Mouse (Mus musculus) left cerebral cortex, adult 2 months (tissue): ENCODE results near the gene Dusp6. TPM values are rescaled to one million over a fixed set of nuclear protein-coding genes. Genes with fewer than 3 reads are reported as not detected.

ENCODE experiments used
- DNase-seq, 2 experiments: peaks; one replicate each; pipeline ENCODE4 v3.0.0; 2021 to 2022; ENCODE audit warnings: low spot score in 2 of 2, mixed read lengths in 1 of 2; ENCODE audit errors: extremely low spot score in 1 of 2
- H3K27ac ChIP-seq: fragments of 200-600 bp; 2 replicates; pipeline ENCODE4 v1.8.1; 2022
- H3K4me3 ChIP-seq: fragments of 200-600 bp; 2 replicates; pipeline ENCODE4 v1.8.1; 2022
- CTCF ChIP-seq: fragments of 200-600 bp; IDR thresholded peaks from 2 replicates; pipeline ENCODE4 v1.8.1; 2022; ENCODE audit warnings: antibody characterized with exemption, mild to moderate bottlenecking, moderate library complexity
- intact Hi-C: fragments of 180-260 bp; cut with DNase I; formaldehyde crosslinking; loops from one replicate; pipeline ENCODE4 v1.15.1; 2025
- total RNA-seq, 2 experiments: library from RNA; stranded (reverse); gene quantifications; 2 replicates each; pipeline ENCODE4 v1.2.3; 2021

Gene Dusp6
- total RNA-seq, 2 experiments from 2014 or later = 101 to 116 TPM

- TF ChIP-seq CTCF = no peak
- H3K4me3 ChIP-seq = no peak overlapping the region
- intact Hi-C loops = no loop called here
- DNase-seq = no peak
- no peak overlapping the region for H3K27ac ChIP-seq
Measured at GRCm38 (mm10) chr10:99234336-99234735, 28.7 kb upstream of the Dusp6 start.

- no peak for TF ChIP-seq CTCF
Measured at GRCm38 (mm10) chr10:99235081-99235480, 27.9 kb upstream of the Dusp6 start.

GRCm38 (mm10) chr10:99237205-99237832, 25.7 kb upstream of the Dusp6 start:
- H3K4me3 ChIP-seq = no peak overlapping the region
- no peak for TF ChIP-seq CTCF
- no peak for DNase-seq
- intact Hi-C loops = no loop called here
- no peak overlapping the region for H3K27ac ChIP-seq

More at GRCm38 (mm10) chr10:99235081-99235480, 27.9 kb upstream of the Dusp6 start:
- DNase-seq = no peak
- Histone ChIP-seq H3K4me3 (no peak overlapping the region), H3K27ac (no peak overlapping the region)
- intact Hi-C loops = no loop called here

GRCm38 (mm10) chr10:99238537-99238936, 24.5 kb upstream of the Dusp6 start:
- intact Hi-C loops = no loop called here
- TF ChIP-seq CTCF = no peak
- no peak overlapping the region for H3K4me3 ChIP-seq
- H3K27ac ChIP-seq = no peak overlapping the region
- no peak for DNase-seq

GRCm38 (mm10) chr10:99241284-99241828, 21.7 kb upstream of the Dusp6 start:
- TF ChIP-seq CTCF = no peak
- DNase-seq = no peak
- intact Hi-C loops = loop anchor here (5.0 kb wide), 1 partner anchor 74 kb away; no protein-coding TSS in a partner anchor
- H3K27ac ChIP-seq = no peak overlapping the region; the same call in 1 of the 2 replicates
- no peak overlapping the region for H3K4me3 ChIP-seq

- peak; percentile 51 to 61 for DNase-seq
- intact Hi-C loops = loop anchor here (1.0 to 5.0 kb wide), 3 partner anchors 19 to 154 kb away; no protein-coding TSS in a partner anchor
- peak overlapping the region; percentile 55 for H3K27ac ChIP-seq
- no peak overlapping the region for H3K4me3 ChIP-seq
- TF ChIP-seq CTCF = no peak
Measured at GRCm38 (mm10) chr10:99241829-99242711, 21.0 kb upstream of the Dusp6 start.

- no peak for TF ChIP-seq CTCF
- no peak for DNase-seq
- intact Hi-C loops = loop anchor here (1.0 to 5.0 kb wide), 3 partner anchors 19 to 154 kb away; no protein-coding TSS in a partner anchor
- Histone ChIP-seq H3K4me3 (no peak overlapping the region; the same call in 1 of the 2 replicates), H3K27ac (peak overlapping the region; percentile 55)
Measured at GRCm38 (mm10) chr10:99242721-99243120, 20.3 kb upstream of the Dusp6 start.

GRCm38 (mm10) chr10:99243907-99244489, 19.0 kb upstream of the Dusp6 start:
- Histone ChIP-seq H3K4me3 (no peak overlapping the region), H3K27ac (no peak overlapping the region)
- no peak for DNase-seq
- intact Hi-C loops = loop anchor here (5.0 kb wide), 1 partner anchor 77 kb away; no protein-coding TSS in a partner anchor
- no peak for TF ChIP-seq CTCF

GRCm38 (mm10) chr10:99244655-99245260, 18.3 kb upstream of the Dusp6 start:
- DNase-seq = no peak
- TF ChIP-seq CTCF = no peak
- intact Hi-C loops = loop anchor here (5.0 kb wide), 1 partner anchor 77 kb away; no protein-coding TSS in a partner anchor
- H3K27ac ChIP-seq = no peak overlapping the region
- H3K4me3 ChIP-seq = no peak overlapping the region

- no peak for TF ChIP-seq CTCF
- intact Hi-C loops = no loop called here
- H3K4me3 ChIP-seq = no peak overlapping the region
- no peak overlapping the region for H3K27ac ChIP-seq
- DNase-seq = no peak
Measured at GRCm38 (mm10) chr10:99246797-99247508, 16.1 kb upstream of the Dusp6 start.
